Mouse (Mus musculus) regulatory T cell (primary cell): ENCODE data around the gene Cst12.
"Not testable (repeated sequence)": the region's sequence is repeated elsewhere in the genome, so short reads cannot be mapped to it uniquely, and the experiment has no call there.

Experiments
- in situ Hi-C: fragments of 300-600 bp; cut with MboI, MseI; formaldehyde crosslinking; loops from one replicate; pipeline ENCODE4 v1.15.1; 2025; ENCODE audit warnings: high pct_unique_total_duplicates

Gene Cst12

DNA sequence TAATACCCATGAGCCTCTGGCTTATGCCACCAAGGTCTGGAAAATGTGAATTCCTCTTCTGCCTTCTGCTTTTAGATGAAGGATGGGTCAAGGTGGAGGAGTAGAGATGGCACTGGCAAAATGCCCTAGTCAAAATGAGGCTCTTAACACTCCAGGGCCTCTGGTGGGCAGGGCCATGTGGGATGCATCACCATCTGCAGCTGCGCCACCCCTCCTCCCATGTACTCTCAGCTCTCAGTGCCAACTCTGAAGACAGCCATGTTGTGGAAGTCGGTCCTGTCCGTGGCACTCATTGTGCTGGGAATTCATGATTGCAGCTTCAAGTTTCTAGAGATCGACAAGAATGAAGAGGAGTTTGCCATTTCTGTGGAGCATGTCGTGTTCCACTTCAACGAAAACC is at the start of gene Cst12:
TSS of gene Cst12 (plus strand) at position 220 of the 400 bp plus-strand sequence.
- in situ Hi-C loops, result no loop called here

- in situ Hi-C loops, result no loop called here
Observed at GRCm38 (mm10) chr2:148743001-148743400, 46.2 kb upstream of the Cst12 start.

DNA sequence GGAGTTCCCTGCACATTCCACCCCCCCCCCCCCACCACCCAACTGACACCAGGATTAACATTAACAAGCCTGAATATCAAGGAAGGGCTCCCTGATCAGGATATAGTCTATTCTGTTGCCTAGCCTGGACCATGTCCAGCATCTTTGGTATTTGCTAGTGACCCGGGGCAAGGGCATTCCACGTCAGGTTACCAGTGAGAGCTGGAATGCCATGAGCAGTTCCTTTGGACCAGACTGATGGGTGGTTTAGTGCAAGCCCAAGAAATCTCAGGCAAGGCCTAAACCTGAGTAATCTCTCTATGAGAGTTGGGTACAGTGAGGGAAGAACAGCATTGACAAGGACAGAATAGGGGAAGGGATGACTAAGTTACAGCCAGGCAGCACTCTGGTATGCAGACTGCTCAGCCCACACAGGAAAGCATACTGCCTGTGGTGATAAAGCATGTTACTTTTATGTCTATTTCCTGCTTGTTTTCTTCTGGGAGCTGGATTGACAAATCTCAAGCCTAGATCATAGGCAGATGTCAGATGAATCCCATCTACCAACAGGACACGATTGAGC is 45.2 kb upstream of the Cst12 start:
- in situ Hi-C loops, result no loop called here

DNA sequence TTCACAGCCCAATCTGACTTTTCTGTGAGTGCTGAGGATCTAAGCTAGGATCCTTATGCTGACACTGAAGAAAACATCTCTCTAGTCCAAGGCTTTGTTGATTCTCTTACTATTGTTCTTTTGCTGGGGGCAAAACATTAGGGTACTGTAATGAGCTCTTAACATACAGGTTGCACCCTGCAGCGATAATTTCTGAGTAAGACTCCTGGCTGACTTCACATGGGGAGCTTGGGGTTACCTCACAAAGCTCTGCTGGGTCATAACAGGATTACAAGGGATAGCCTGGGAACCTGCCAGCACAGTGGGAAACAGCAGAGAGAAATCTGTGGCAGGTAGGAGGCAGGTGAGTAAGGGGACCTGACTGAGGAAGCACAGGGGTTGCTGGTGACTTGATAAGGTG is 39.1 kb upstream of the Cst12 start, which contains the start of gene Cstl1:
TSS of gene Cstl1 (plus strand) at position 301 of the 400 bp plus-strand sequence.
- in situ Hi-C loops, result no loop called here

- in situ Hi-C loops, result no loop called here
Observed at GRCm38 (mm10) chr2:148751893-148752813, 37.0 kb upstream of the Cst12 start.

DNA sequence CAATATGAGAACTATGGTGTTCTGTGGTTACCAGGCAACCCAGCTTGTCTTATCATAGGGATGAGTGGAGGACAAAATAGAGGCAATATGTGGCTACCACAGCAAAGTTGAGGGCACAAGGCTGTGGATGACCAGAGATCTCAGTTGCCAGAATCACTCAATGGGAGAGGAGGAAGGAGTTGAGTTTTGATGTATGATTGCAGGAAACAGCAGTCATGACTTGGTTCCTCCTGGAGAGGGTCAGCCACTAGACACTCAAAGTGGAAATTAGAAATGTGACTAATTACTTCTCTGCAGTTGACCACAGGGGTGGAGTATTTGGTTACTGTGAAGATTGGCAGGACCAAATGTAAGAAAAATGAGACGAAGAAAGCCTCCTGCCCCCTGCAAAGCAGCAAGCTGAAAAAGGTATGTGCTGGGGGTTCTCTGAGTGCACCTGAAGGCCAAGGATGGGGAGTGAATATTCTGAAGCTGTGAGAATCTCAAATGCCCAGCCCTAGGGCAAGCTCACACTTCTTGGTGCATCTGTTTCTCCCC is 34.8 kb upstream of the Cst12 start:
- in situ Hi-C loops, result no loop called here

DNA sequence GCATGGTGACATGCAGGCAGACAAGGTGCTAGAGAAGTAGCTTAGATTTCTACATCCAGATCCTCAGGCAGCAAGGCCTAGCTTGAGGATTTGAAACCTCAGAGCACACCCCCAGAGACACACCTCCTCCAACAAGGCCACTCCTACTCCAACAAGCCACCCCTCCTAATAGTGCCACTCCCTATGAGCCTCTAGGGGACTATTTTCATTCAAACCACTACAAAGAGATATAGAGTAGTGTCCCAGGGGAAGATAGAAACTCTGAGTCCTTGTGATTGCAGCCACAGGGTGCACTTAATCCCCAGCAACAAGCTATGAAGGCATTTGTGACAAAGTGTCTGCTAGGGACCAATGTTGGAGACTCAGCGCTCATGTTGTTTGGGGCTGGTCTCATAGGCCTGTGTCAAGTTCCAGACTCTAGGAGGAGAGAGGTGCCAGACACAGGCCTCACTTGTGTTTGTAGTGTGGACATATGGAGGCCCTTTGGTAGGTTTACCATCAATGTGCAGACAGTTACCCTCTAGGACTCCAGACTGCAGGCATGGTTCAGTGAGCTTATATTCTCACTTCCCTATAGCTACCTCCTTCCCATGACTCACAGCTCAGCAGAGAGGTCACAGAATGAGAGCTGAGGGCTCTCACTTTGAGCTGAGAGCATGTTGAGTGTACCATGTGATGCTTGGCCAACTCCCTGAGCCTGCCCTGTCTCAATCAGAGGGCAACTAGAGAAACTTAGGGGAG is 25.3 kb upstream of the Cst12 start:
- in situ Hi-C loops, result no loop called here

GRCm38 (mm10) chr2:148771397-148771796 is 17.8 kb upstream of the Cst12 start, which contains the start of gene Cst11:
Gene Cst11 (minus strand): TSS chr2:148771497.
- in situ Hi-C loops, result not testable (repeated sequence)

DNA sequence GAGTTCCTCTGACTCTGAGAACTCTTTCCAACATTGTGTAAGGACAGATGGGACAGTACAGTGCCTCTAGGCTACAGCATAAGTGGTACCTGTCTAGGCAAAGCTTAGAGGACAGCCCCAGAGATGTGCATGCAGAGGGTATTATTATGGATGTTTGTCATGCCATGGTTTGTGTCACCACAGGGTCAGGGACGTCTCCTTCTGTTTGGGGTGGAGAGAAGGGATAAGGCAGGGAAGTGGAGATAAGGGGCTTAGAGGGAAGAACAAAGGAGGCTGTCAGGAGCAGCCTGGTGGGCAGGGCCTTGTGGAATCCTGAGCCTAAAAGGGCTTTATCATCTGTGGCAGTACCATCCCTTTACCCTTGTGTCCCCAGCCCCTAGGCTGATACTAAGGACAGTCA is 7.5 kb upstream of the Cst12 start, which contains the start of gene 8030411F24Rik:
TSS of gene 8030411F24Rik (plus strand) at position 301 of the 400 bp plus-strand sequence.
- in situ Hi-C loops, result no loop called here

DNA sequence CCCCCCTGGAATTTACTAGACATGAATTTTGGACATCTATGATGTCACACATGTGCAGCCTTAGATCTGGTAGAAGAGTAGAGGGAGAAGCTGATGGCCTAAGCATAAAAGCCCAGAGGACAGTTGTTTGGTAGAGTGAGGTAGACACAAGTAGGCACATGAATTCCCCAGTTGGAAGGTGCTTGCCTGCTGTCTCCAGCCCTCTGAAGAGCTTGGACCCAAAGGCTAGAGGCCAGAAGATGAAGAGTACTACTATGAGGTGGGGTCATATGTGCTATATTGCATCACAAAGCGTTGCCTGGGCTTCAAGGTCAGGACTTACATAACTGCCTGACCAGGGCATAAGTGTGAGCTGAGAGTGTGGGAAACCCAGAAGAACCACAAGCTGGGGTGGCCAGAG is 9.3 kb downstream of the Cst12 start, which contains the start of gene Cst8:
TSS of gene Cst8 (plus strand) at position 301 of the 400 bp plus-strand sequence.
- in situ Hi-C loops, result no loop called here

- in situ Hi-C loops, result no loop called here
Observed at GRCm38 (mm10) chr2:148801491-148801921, 12.3 kb downstream of the Cst12 start.

GRCm38 (mm10) chr2:148806696-148807095 is 17.5 kb downstream of the Cst12 start:
- in situ Hi-C loops, result no loop called here

DNA sequence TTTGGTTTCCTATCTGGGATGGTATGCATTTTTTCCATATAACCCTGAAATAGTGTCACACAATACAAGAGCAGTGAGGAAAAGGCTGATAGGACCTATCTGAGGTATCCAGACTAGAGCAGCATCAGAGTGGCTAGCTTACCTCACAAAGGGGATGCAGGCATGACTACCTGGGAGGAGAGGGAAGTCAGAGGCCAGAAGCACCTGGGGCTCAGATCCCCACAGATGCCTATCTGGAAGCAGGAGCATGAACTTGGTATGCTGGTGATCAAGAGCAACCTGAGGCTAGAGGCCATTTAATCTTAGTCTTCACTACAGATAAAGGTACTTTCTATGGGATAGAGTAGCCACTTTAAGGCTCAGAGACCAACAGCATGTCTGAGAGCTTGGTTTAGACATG is 30.7 kb downstream of the Cst12 start, which contains the start of gene Cst13:
TSS of gene Cst13 (plus strand) at position 173 of the 400 bp plus-strand sequence.
- in situ Hi-C loops, result no loop called here

DNA sequence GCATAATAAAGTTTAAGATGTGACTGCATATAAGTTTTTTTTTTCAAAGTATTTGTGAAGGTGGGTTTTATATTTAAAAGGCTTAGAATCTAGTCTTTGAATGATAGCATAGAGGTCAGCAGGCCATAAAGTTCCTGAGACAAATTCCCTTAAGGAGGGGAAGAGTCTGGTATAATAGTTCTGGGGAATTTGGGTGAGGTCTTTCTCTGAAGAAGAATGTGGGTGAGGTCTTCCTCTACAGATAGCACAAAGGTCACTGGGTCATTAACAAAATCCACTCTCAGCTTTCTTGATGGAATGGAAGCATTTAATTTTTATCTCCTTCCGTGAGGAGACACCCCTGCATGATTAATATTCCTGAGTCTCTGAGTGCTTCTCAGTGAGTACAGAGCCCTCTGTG is 36.8 kb downstream of the Cst12 start:
- in situ Hi-C loops, result no loop called here

DNA sequence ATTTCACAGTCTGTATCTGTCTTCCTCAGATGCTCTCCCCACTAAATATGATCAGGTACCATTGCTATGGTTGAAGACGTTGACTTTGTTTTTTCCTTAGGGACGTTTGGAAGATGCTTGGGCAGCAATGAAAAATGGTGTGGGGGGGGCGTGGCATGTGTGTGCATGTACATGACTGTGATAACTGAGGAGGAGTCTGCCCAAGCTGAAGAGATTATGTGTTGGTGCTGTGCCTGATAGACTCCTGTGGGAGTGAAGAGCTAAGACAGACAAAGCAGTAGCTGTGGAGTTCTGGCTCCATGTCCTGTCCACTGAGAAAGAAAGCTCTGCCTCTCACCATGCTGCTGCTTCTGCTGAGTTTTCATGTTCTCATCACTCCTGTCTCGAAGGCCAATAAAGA is 45.8 kb downstream of the Cst12 start, which contains the start of gene Cst9:
TSS of gene Cst9 (plus strand) at position 236 of the 400 bp plus-strand sequence.
- in situ Hi-C loops, result no loop called here

DNA sequence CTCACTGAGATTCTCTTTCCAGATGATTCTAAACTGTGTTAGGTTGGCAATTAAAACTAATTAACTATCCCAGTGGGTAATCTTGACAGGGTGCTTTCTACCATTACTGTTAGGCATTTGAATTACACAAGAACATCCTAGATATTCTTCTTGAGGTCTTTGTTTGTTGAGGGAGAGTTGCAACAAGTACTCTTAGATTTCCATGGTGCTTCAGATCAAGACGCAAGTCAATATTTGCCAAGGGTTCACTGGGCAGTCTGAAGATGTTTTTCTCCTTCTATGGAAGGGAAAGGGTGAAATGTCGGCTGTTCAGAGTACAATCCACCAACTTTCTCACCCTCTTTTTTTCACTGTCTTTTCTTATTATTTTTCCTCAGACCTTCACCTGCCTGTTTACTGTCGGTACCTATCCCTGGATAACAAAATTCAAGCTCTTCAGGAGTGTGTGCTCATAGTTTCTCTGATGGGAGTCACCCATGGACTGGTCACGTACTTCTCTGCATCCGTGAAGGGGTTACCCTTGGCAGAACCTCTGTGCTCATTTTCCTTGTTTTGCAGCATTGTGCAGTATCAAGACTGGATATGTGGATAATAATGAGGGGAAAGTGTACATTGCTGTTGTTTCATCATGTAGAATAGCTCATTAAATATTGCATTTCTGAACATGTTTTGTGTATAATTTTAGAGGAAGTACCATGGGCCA is 49.1 kb downstream of the Cst12 start:
- in situ Hi-C loops, result no loop called here

DNA sequence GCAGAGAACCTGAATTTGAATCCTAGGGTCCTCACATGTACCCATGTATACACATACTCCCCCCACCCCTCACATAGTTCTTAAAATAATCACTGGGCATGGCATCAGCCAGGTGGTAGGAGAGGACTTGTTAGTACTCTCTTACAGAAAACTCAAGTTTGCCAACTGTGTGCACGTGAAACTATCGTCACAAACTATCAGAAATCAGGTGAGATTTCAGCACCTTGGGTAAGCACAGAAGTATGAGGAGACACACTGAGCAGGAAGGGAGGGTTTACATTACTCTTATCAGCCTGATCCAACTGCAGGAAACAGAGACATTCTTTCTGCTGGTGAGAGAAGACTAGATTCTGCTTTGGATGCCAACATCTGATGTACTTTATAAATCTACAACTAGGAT is 50.1 kb downstream of the Cst12 start:
- in situ Hi-C loops, result no loop called here
